Mouse (Mus musculus): ENCODE measurements at regions not wholly inside any gene's neighbourhood (a gene's known extent, or its start where the extent isn't known, plus 50 kb on each side); places are given as distances from the start of the nearest gene placed in this dataset.
A peak's percentile ranks its signal among the peaks of the same experiment; 100 is the strongest.

- H3K4me3 ChIP-seq (replicated peaks): no peak overlapping the region
- no peak for TF ChIP-seq FLI1 (IDR thresholded peaks at IDR 0.05; ENCODE audit: low read length)
- no peak for TF ChIP-seq GATA1 (IDR thresholded peaks at IDR 0.05; ENCODE audit: borderline replicate concordance, low read length)
These were observed 74.0 kb downstream of the Nxf2 start for GRCm38 (mm10) chrX:134890583-134890982.

GRCm38 (mm10) chrX:134889634-134890033 is 74.9 kb downstream of the Nxf2 start:
- Histone ChIP-seq H3K4me1 (peaks cover 3% of the 10 kb centered on the region; the same call in 1 of the 2 replicates), H3K36me3 (replicated peaks; ENCODE audit: low read length) (no peaks in the 10 kb centered on the region), H3K27me3 (replicated peaks) (no peaks in the 10 kb centered on the region), H3K9me3 (no peaks in the 10 kb centered on the region), H3K4me3 (replicated peaks) (no peak overlapping the region)
- TF ChIP-seq FLI1 (IDR thresholded peaks at IDR 0.05; ENCODE audit: low read length) (no peak), GATA1 (IDR thresholded peaks at IDR 0.05; ENCODE audit: borderline replicate concordance, low read length) (no peak)

More at GRCm38 (mm10) chrX:134890583-134890982, 74.0 kb downstream of the Nxf2 start:
- Histone ChIP-seq H3K36me3 (replicated peaks; ENCODE audit: low read length) (no peaks in the 10 kb centered on the region), H3K4me1 (peaks cover 3% of the 10 kb centered on the region; the same call in 1 of the 2 replicates), H3K9me3 (no peaks in the 10 kb centered on the region), H3K27me3 (replicated peaks) (no peaks in the 10 kb centered on the region)

- Histone ChIP-seq H3K4me1 (peaks cover 15% of the 10 kb centered on the region), H3K27me3 (replicated peaks) (no peaks in the 10 kb centered on the region), H3K4me3 (replicated peaks) (no peak overlapping the region), H3K36me3 (replicated peaks; ENCODE audit: low read length) (no peaks in the 10 kb centered on the region), H3K9me3 (no peaks in the 10 kb centered on the region)
- TF ChIP-seq FLI1 (IDR thresholded peaks at IDR 0.05; ENCODE audit: low read length): no peak
- no peak for TF ChIP-seq GATA1 (IDR thresholded peaks at IDR 0.05; ENCODE audit: borderline replicate concordance, low read length)
These were observed 73.3 kb upstream of the Armcx2 start for GRCm38 (mm10) chrX:134882334-134882733.

GRCm38 (mm10) chrX:134879877-134880276 is 70.9 kb upstream of the Armcx2 start:
- no peak for TF ChIP-seq GATA1 (IDR thresholded peaks at IDR 0.05; ENCODE audit: borderline replicate concordance, low read length)
- TF ChIP-seq FLI1 (IDR thresholded peaks at IDR 0.05; ENCODE audit: low read length): no peak
- Histone ChIP-seq H3K9me3 (no peaks in the 10 kb centered on the region), H3K36me3 (replicated peaks; ENCODE audit: low read length) (no peaks in the 10 kb centered on the region), H3K4me1 (peaks cover 15% of the 10 kb centered on the region), H3K4me3 (replicated peaks) (peak overlapping the region; percentile 62), H3K27me3 (replicated peaks) (no peaks in the 10 kb centered on the region)

- Histone ChIP-seq H3K4me1 (peaks cover 15% of the 10 kb centered on the region), H3K36me3 (replicated peaks; ENCODE audit: low read length) (no peaks in the 10 kb centered on the region), H3K4me3 (replicated peaks) (no peak overlapping the region), H3K9me3 (no peaks in the 10 kb centered on the region), H3K27me3 (replicated peaks) (no peaks in the 10 kb centered on the region)
- TF ChIP-seq FLI1 (IDR thresholded peaks at IDR 0.05; ENCODE audit: low read length) (no peak), GATA1 (IDR thresholded peaks at IDR 0.05; ENCODE audit: borderline replicate concordance, low read length) (no peak)
These were observed 69.8 kb upstream of the Armcx2 start for GRCm38 (mm10) chrX:134878870-134879269.

GRCm38 (mm10) chrX:134874696-134875095 is 65.7 kb upstream of the Armcx2 start:
- no peaks in the 10 kb centered on the region for H3K9me3 ChIP-seq
- no peak overlapping the region for H3K4me3 ChIP-seq (replicated peaks)
- TF ChIP-seq GATA1 (IDR thresholded peaks at IDR 0.05; ENCODE audit: borderline replicate concordance, low read length) (no peak), FLI1 (IDR thresholded peaks at IDR 0.05; ENCODE audit: low read length) (no peak)
- H3K36me3 ChIP-seq (replicated peaks; ENCODE audit: low read length): no peaks in the 10 kb centered on the region
- no peaks in the 10 kb centered on the region for H3K27me3 ChIP-seq (replicated peaks)
- H3K4me1 ChIP-seq: peaks cover 28% of the 10 kb centered on the region

- Histone ChIP-seq H3K27me3 (replicated peaks) (no peaks in the 10 kb centered on the region), H3K9me3 (no peaks in the 10 kb centered on the region), H3K4me1 (peaks cover 21% of the 10 kb centered on the region), H3K4me3 (replicated peaks) (no peak overlapping the region), H3K36me3 (replicated peaks; ENCODE audit: low read length) (no peaks in the 10 kb centered on the region)
- TF ChIP-seq GATA1 (IDR thresholded peaks at IDR 0.05; ENCODE audit: borderline replicate concordance, low read length): no peak
- no peak for TF ChIP-seq FLI1 (IDR thresholded peaks at IDR 0.05; ENCODE audit: low read length)
These were observed 64.6 kb upstream of the Armcx2 start for GRCm38 (mm10) chrX:134873651-134874050.

GRCm38 (mm10) chrX:134861641-134862040 is 52.6 kb upstream of the Armcx2 start:
- Histone ChIP-seq H3K27me3 (replicated peaks) (peaks cover 2% of the 10 kb centered on the region), H3K9me3 (no peaks in the 10 kb centered on the region), H3K36me3 (replicated peaks; ENCODE audit: low read length) (no peaks in the 10 kb centered on the region), H3K4me3 (replicated peaks) (no peak overlapping the region), H3K4me1 (no peaks in the 10 kb centered on the region)
- TF ChIP-seq FLI1 (IDR thresholded peaks at IDR 0.05; ENCODE audit: low read length) (no peak), GATA1 (IDR thresholded peaks at IDR 0.05; ENCODE audit: borderline replicate concordance, low read length) (no peak)
